Mouse (Mus musculus) megakaryocyte, embryonic 14.5 days (primary cell): ENCODE results near the gene Sh3pxd2a. TPM values are rescaled to one million over a fixed set of nuclear protein-coding genes. Genes with fewer than 3 reads are reported as not detected.

Experiments
- H3K27me3 ChIP-seq: replicated peaks from 2 replicates; pipeline ENCODE3; 2012; ENCODE audit warnings: inconsistent platforms
- H3K36me3 ChIP-seq: replicated peaks from 2 replicates; pipeline ENCODE3; 2012; ENCODE audit warnings: low read length, inconsistent platforms, mixed read lengths
- H3K4me1 ChIP-seq: 2 replicates; pipeline ENCODE4 v1.6.1; 2012; ENCODE audit warnings: inconsistent platforms
- H3K4me3 ChIP-seq: replicated peaks from 2 replicates; pipeline ENCODE3; 2012; ENCODE audit warnings: moderate library complexity, mild to moderate bottlenecking, inconsistent platforms
- H3K9me3 ChIP-seq: 2 replicates; pipeline ENCODE4 v1.6.1; 2012; ENCODE audit warnings: inconsistent platforms
- FLI1 ChIP-seq: IDR thresholded peaks from 2 replicates; pipeline ENCODE4 v1.6.1; 2012; ENCODE audit warnings: low read length, inconsistent platforms, mixed read lengths
- GATA1 ChIP-seq: IDR thresholded peaks from 3 replicates; pipeline ENCODE4 v1.6.1; 2012; ENCODE audit warnings: mixed read lengths, low read length, inconsistent platforms, borderline replicate concordance
- polyA plus RNA-seq: library from polyadenylated mRNA; stranded (reverse); fragments of >175 nt; gene quantifications from 2 replicates; pipeline ENCODE4 v1.2.3, GENCODE M21; 2012; ENCODE audit warnings: low replicate concordance; ENCODE audit not compliant: insufficient read depth

The Sh3pxd2a gene
- polyA plus RNA-seq, 1 experiment = 0.21 TPM

DNA sequence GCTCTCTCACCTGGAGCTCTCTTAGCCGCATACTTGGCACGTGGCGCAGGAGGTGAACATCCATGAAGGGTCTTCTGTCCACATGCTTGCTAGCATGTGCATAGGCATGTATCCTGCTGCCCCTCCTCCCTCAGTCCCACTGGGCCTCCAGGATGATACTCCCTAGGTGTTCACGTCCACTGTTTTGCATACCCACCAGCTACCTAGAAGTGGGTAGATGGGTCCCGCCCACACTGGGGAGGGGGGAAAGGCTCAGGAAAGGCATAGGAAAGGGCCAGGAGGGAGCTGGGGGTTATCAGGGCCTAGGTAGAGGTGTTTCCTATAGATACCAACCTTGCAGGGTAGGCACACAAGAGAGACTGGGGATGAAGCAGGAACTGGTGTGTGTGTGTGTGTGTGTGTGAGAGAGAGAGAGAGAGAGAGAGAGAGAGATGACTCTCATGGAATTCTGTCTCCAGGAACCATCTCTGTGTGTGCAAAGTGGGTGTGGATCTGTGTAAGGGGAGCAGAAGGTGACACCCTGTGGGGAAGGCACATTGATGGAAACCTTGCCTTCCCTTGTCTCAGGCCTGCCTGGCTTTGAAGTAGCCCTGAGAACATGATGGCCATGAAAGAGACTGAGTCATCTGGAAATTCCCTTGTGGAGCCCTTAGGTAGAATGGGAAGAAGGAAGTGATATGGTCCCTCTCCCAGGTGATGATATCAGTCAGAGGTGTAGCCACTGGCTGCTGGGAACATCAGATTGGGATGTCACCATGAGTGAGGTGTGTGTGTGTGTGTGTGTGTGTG, 231.9 kb downstream of the Sh3pxd2a start:
- peaks cover 7% of the 10 kb centered on the region; the same call in 1 of the 2 replicates for H3K4me1 ChIP-seq
- H3K9me3 ChIP-seq = no peaks in the 10 kb centered on the region
- no peak overlapping the region for H3K4me3 ChIP-seq
- TF ChIP-seq GATA1 (no peak), FLI1 (no peak)
- no peaks in the 10 kb centered on the region for H3K36me3 ChIP-seq
- peaks cover 67% of the 10 kb centered on the region for H3K27me3 ChIP-seq

DNA sequence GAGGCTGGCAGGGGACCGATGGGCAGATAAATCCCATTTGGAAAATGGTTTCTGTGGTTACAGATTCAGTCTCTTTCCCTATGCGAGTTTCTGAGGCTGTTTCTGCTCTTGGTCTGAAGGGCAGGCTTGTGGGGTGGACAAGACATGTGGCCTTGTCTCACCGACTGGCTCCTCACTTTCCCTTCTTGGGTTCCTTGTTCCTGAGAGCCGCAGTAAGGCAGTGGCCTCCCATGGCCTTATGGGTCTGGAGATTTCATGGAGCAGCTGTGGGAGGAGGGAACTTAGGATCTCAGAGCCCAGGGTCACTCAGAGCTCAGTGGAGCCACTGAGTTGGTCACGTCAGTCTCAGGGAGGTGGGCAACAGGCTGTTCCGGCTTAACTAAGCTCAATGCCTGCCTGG, 232.8 kb downstream of the Sh3pxd2a start:
- H3K9me3 ChIP-seq = no peaks in the 10 kb centered on the region
- H3K27me3 ChIP-seq = peaks cover 67% of the 10 kb centered on the region
- H3K4me1 ChIP-seq = peaks cover 7% of the 10 kb centered on the region; the same call in 1 of the 2 replicates
- H3K4me3 ChIP-seq = no peak overlapping the region
- H3K36me3 ChIP-seq = no peaks in the 10 kb centered on the region
- TF ChIP-seq GATA1 (no peak), FLI1 (no peak)

DNA sequence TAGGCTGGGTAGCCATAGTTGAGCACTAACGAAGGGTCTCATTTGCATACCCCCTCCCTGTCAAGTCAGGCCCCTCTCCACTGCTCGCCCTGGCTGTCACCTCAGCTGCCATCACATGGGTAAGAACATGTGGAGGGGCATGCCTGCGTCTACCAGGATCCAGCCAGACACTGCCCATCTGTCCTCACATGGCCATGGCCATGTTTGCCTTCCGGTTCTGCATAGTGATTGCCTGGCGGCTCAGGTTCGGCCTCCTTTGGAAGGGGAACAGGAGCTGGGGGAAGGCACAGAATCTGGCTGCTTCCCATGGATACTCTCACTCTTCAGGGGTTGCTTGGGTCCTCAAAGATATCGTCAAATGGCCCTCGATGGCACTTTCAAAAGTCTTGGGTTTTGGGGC, 233.5 kb downstream of the Sh3pxd2a start:
- peaks cover 7% of the 10 kb centered on the region; the same call in 1 of the 2 replicates for H3K4me1 ChIP-seq
- no peak for TF ChIP-seq GATA1
- TF ChIP-seq FLI1 = no peak
- H3K36me3 ChIP-seq = no peaks in the 10 kb centered on the region
- no peak overlapping the region for H3K4me3 ChIP-seq
- H3K27me3 ChIP-seq = peaks cover 63% of the 10 kb centered on the region
- H3K9me3 ChIP-seq = no peaks in the 10 kb centered on the region

DNA sequence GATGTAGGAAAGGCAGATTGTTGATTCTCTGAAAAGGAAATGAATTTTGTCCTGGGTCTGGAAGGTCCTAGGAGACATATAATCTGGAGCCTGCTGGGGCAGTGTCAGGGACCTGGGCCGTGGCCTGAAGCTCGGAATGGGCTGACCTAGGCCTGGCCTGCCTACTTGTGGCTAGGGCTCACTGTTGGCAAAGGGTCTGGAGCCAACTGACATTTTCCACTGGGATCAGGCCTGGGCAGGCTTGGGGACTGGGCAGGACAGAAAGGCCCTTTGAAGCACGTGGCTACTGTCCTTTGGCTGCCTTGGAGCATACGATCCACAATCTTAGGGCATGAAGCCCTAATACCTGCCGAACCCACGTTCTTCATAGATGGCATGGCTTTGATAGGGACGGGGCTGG, 234.1 kb downstream of the Sh3pxd2a start:
- Histone ChIP-seq H3K27me3 (peaks cover 62% of the 10 kb centered on the region), H3K36me3 (no peaks in the 10 kb centered on the region), H3K9me3 (no peaks in the 10 kb centered on the region), H3K4me1 (peaks cover 9% of the 10 kb centered on the region; the same call in 1 of the 2 replicates), H3K4me3 (no peak overlapping the region)
- TF ChIP-seq FLI1 = no peak
- no peak for TF ChIP-seq GATA1

DNA sequence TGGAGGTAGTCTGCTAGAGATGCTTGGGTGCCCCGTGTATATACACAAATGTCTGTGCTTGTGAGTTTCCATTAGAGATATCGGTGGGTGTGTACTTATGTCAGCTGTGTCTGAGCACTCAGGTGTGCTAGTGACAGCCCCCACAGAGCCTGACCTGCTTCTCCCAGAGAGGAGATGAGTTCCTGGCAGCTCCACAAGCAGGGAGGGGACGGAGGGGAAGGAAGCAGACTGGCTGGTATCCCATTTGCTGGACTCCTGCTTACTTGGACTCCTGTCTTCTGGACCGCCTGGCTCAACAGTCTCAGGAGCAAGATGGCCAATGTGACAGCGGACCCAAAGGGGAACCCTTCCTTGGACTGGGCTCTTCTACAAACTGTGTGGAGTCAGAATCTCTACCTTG, 234.7 kb downstream of the Sh3pxd2a start:
- Histone ChIP-seq H3K9me3 (no peaks in the 10 kb centered on the region), H3K4me1 (peaks cover 15% of the 10 kb centered on the region), H3K4me3 (no peak overlapping the region), H3K27me3 (peaks cover 65% of the 10 kb centered on the region), H3K36me3 (no peaks in the 10 kb centered on the region)
- TF ChIP-seq FLI1 (no peak), GATA1 (no peak)

DNA sequence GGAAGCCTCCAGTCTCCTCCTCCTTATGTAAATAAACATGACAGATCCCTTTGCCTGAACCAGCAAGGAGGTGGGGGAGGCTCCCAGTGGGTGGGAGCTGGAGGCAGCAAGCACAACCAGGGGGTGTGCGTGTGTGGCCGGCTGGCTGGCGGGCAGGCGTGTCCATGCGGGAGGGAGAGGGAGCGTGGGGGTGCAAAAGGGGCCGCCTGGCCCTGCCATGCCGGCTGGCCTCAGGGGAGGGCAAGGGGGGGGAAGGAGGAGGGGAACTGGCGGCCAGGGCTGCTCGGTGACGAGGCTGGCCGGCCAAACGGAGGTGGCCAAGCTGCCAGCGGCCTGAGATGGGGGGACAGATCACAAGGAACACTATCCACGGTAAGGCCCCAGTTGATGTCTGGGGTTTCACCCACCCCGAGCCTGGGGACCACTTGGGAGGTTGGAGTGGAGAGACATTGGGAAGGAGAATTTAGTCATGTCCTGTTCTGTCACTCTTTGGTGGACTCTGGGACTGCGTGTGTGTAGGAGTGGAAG, 235.4 kb downstream of the Sh3pxd2a start:
- H3K9me3 ChIP-seq = no peaks in the 10 kb centered on the region
- H3K36me3 ChIP-seq = no peaks in the 10 kb centered on the region
- H3K27me3 ChIP-seq = peaks cover 61% of the 10 kb centered on the region
- no peak for TF ChIP-seq FLI1
- TF ChIP-seq GATA1 = no peak
- H3K4me3 ChIP-seq = peak overlapping the region; percentile 62
- peaks cover 19% of the 10 kb centered on the region for H3K4me1 ChIP-seq

DNA sequence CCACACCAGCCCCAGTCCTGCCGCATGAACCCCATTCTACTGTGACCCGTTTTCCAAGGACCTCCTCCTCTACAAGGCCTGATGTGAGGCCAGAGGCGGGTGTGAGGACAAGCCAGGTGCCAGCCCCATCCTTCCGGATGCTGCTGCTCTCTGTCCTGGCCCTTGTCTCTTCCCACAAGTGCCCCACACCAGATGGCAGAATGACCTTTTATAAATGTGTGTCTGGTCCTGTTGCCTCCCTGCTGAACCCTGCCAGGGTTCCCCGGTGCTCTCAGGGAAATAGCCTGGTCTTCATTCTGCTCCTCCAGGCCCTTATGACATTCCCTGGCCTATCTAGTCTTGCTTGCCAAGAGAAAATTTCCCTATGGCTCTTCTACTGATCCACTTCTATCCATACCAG, 238.4 kb downstream of the Sh3pxd2a start:
- no peak for TF ChIP-seq FLI1
- no peak overlapping the region for H3K4me3 ChIP-seq

DNA sequence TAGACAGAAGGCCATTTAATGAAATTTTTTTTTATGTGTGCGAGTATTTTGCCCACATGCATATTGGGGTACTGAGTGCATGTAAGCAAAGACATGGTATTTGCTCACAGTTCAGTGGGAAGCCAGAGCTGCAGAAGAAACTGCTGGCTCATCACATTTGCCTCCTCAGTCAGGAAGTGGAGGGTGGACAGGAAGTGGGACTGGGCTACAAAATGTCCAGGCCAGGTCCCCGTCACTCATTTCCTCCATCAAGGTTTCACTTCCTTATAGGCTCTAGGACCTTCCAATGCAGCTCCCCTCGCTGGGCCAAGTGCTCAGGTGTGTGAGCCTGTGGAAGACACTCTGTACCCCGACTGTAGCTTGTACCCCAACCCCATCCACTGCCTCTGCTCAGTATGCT, 239.5 kb downstream of the Sh3pxd2a start:
- Histone ChIP-seq H3K27me3 (peaks cover 47% of the 10 kb centered on the region), H3K4me3 (peak overlapping the region; percentile 28), H3K9me3 (no peaks in the 10 kb centered on the region), H3K36me3 (no peaks in the 10 kb centered on the region), H3K4me1 (peaks cover 39% of the 10 kb centered on the region)
- TF ChIP-seq FLI1 (no peak), GATA1 (no peak)

More for the DNA sequence above, 238.4 kb downstream of the Sh3pxd2a start:
- Histone ChIP-seq H3K27me3 (peaks cover 56% of the 10 kb centered on the region), H3K36me3 (no peaks in the 10 kb centered on the region), H3K9me3 (no peaks in the 10 kb centered on the region), H3K4me1 (peaks cover 29% of the 10 kb centered on the region)

DNA sequence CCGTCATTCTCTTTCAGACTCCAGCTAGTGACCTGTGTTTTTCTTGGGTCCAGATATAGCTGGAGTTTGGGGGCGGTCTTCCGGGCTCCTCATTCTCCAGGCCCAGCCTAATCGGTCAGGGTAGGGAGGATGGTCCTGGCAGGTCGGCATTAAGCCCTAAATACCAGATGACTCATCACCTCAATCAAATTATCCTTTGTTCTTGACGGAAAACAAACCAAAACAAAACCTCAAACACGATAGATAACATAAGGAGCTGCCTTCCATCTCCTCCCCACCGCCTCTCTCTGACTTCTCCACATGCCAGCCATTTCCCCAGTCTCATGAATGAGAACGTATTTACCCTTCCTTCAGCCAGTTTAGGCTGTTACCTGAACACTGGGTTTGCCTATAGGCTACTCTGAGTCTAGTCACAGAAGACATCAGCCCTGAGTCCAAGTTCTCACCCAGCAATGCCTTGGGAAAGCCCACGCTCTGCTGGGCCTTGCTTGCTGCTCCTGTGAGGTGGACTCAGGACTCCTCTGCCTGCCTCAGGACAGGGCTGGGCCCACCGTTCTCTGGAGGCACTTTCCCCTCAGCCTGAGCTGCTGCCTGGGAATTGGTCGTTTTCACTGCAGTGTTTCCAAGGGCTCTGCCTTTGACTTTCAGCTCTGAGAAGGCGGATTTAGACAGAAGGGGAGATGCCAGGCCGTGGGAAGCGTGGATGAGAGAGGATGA, 241.2 kb downstream of the Sh3pxd2a start:
- TF ChIP-seq GATA1 (no peak), FLI1 (no peak)
- peaks cover 35% of the 10 kb centered on the region for H3K27me3 ChIP-seq
- H3K4me1 ChIP-seq = peaks cover 40% of the 10 kb centered on the region
- H3K9me3 ChIP-seq = no peaks in the 10 kb centered on the region
- H3K4me3 ChIP-seq = peak overlapping the region; percentile 23
- H3K36me3 ChIP-seq = no peaks in the 10 kb centered on the region
